Mouse (Mus musculus) left cerebral cortex, postnatal 36 days (tissue): ENCODE data around the gene Rps29. TPM values are rescaled to one million over a fixed set of nuclear protein-coding genes. Genes with fewer than 3 reads are reported as not detected.

Experiments
- DNase-seq, 2 experiments: peaks; one replicate each; pipeline ENCODE4 v3.0.0; 2021 to 2022; ENCODE audit warnings: low spot score in 2 of 2, mixed read lengths in 1 of 2
- intact Hi-C: fragments of 180-260 bp; cut with DNase I; formaldehyde crosslinking; loops from one replicate; pipeline ENCODE4 v1.15.1; 2025
- microRNA-seq: library from miRNA; unstranded; fragments of <30 nt; microRNA quantifications from one replicate; pipeline ENCODE4 v1.2.0, GENCODE M21; 2022
- total RNA-seq, 2 experiments: library from RNA; stranded (reverse); gene quantifications; 2 replicates each; pipeline ENCODE4 v1.2.3; 2021

The Rps29 gene
- total RNA-seq, 2 experiments from 2014 or later, result 1,009 to 1,161 TPM

- intact Hi-C loops, result no loop called here
- no peak for DNase-seq
Measured at GRCm38 (mm10) chr12:69143460-69143859, 15.5 kb downstream of the Rps29 start.

GRCm38 (mm10) chr12:69139841-69140240, 19.1 kb downstream of the Rps29 start:
- DNase-seq, result no peak
- intact Hi-C loops, result no loop called here

GRCm38 (mm10) chr12:69139201-69139600, 19.8 kb downstream of the Rps29 start:
- intact Hi-C loops, result no loop called here
- DNase-seq, result no peak

GRCm38 (mm10) chr12:69131981-69132380, 27.0 kb downstream of the Rps29 start:
- intact Hi-C loops, result no loop called here
- DNase-seq, result peak; percentile 17 to 33

- DNase-seq, result no peak
- intact Hi-C loops, result no loop called here
Measured at GRCm38 (mm10) chr12:69131267-69131666, 27.7 kb downstream of the Rps29 start.

GRCm38 (mm10) chr12:69130486-69130885, 28.5 kb downstream of the Rps29 start:
- DNase-seq, result no peak
- intact Hi-C loops, result no loop called here

GRCm38 (mm10) chr12:69129634-69130310, 29.2 kb downstream of the Rps29 start:
- intact Hi-C loops, result no loop called here
- no peak for DNase-seq

GRCm38 (mm10) chr12:69127626-69128025, 31.4 kb downstream of the Rps29 start:
- intact Hi-C loops, result no loop called here
- no peak for DNase-seq

GRCm38 (mm10) chr12:69127170-69127569, 31.8 kb downstream of the Rps29 start:
- no peak for DNase-seq
- intact Hi-C loops, result no loop called here

- DNase-seq, result no peak
Measured at GRCm38 (mm10) chr12:69125066-69125465, 33.9 kb downstream of the Rps29 start.

GRCm38 (mm10) chr12:69122801-69123200, 36.2 kb downstream of the Rps29 start:
- intact Hi-C loops, result no loop called here
- no peak for DNase-seq

More at GRCm38 (mm10) chr12:69125066-69125465, 33.9 kb downstream of the Rps29 start:
- intact Hi-C loops, result no loop called here

GRCm38 (mm10) chr12:69119908-69120307, 39.1 kb downstream of the Rps29 start:
- intact Hi-C loops, result no loop called here
- DNase-seq, result no peak

Small RNA genes within 50 kb of the gene (microRNA-seq; reads per million reads assigned to microRNA genes)
- not detected for gene Gm47287
- 1.0 reads per million for gene Gm47295

Other genes with a start within 250 kb of the Rps29 start
- not detected for gene Lrr1, start 9.6 kb upstream of the Rps29 start, total RNA-seq
- 100 to 1,000 TPM; 165 to 192 TPM for gene Rpl36al, start 24.9 kb upstream of the Rps29 start, total RNA-seq
- 10 to 100 TPM; 27.3 to 30.7 TPM for gene Mgat2, start 25.0 kb upstream of the Rps29 start, total RNA-seq
- gene Gm49383, start 37.9 kb upstream of the Rps29 start, total RNA-seq, result 1 to 10 TPM; 2.1 to 5.6 TPM
- gene Dnaaf2, start 39.2 kb upstream of the Rps29 start, total RNA-seq, result 1 to 10 TPM; 1.8 to 1.9 TPM
- 1 to 10 TPM; 2.2 to 2.8 TPM for gene Gm49384, start 45.1 kb upstream of the Rps29 start, total RNA-seq
- under 1 TPM in 1 of 2 experiments, not detected in 1; 0.79 TPM for gene Pole2, start 69.0 kb upstream of the Rps29 start, total RNA-seq
- gene Klhdc1, start 82.0 kb upstream of the Rps29 start, total RNA-seq, result 10 to 100 TPM; 19.0 to 22.5 TPM
- gene Klhdc2, start 137.5 kb upstream of the Rps29 start, total RNA-seq, result 100 to 1,000 TPM; 128 to 146 TPM
- 10 to 100 TPM; 35.9 to 53.2 TPM for gene Nemf, start 198.0 kb upstream of the Rps29 start, total RNA-seq
- gene Arf6, start 213.0 kb upstream of the Rps29 start, total RNA-seq, result 10 to 100 TPM; 49.9 to 61.4 TPM
- 1 to 10 TPM in 1 of 2 experiments, under 1 TPM in 1; 0.93 to 1.7 TPM for gene Gm9887, start 213.3 kb upstream of the Rps29 start, total RNA-seq